Mouse (Mus musculus): ENCODE measurements around the gene Tcf7l2. TPM values are rescaled to one million over a fixed set of nuclear protein-coding genes. Genes with fewer than 3 reads are reported as not detected.

Gene Tcf7l2
- polyA plus RNA-seq, 1 experiment from 2014 or later: 27.0 TPM

- Histone ChIP-seq H3K9me3 (ENCODE audit: control insufficient read depth, low read length) (no peaks in the 10 kb centered on the region), H3K27ac (ENCODE audit: low read depth, low read length) (no peak overlapping the region), H3K9ac (ENCODE audit: low read depth, low read length) (no peak overlapping the region), H3K27me3 (replicated peaks; ENCODE audit: control insufficient read depth, insufficient read depth, low read length) (no peaks in the 10 kb centered on the region), H3K4me3 (ENCODE audit: low read length) (no peak overlapping the region), H3K4me2 (ENCODE audit: low read length) (no peak overlapping the region), H3K4me1 (ENCODE audit: control insufficient read depth, insufficient read depth, low read depth, low read length) (peaks cover 5% of the 10 kb centered on the region; the same call in 1 of the 2 replicates), H3K36me3 (ENCODE audit: control insufficient read depth, insufficient read depth, low read length) (no peaks in the 10 kb centered on the region)
- no peak for ATAC-seq
- WGBS: 86% methylated on average over 6 of the region's 6 CpGs
These were observed 50.3 kb downstream of the Tcf7l2 start for GRCm38 (mm10) chr19:55791886-55792285.

- H3K9ac ChIP-seq (ENCODE audit: low read depth, low read length): no peak overlapping the region
- no peaks in the 10 kb centered on the region for H3K9me3 ChIP-seq (ENCODE audit: control insufficient read depth, low read length)
- peaks cover 5% of the 10 kb centered on the region; the same call in 1 of the 2 replicates for H3K4me1 ChIP-seq (ENCODE audit: control insufficient read depth, insufficient read depth, low read depth, low read length)
- H3K36me3 ChIP-seq (ENCODE audit: control insufficient read depth, insufficient read depth, low read length): no peaks in the 10 kb centered on the region
- no peak overlapping the region for H3K27ac ChIP-seq (ENCODE audit: low read depth, low read length)
- no peak overlapping the region for H3K4me3 ChIP-seq (ENCODE audit: low read length)
- 65% methylated on average over 5 of the region's 5 CpGs for WGBS
- no peaks in the 10 kb centered on the region for H3K27me3 ChIP-seq (replicated peaks; ENCODE audit: control insufficient read depth, insufficient read depth, low read length)
- H3K4me2 ChIP-seq (ENCODE audit: low read length): no peak overlapping the region
- no peak for ATAC-seq
These were observed 51.0 kb downstream of the Tcf7l2 start for GRCm38 (mm10) chr19:55792571-55792970.

- H3K4me3 ChIP-seq (ENCODE audit: low read length): no peak overlapping the region
- H3K27me3 ChIP-seq (replicated peaks; ENCODE audit: control insufficient read depth, insufficient read depth, low read length): no peaks in the 10 kb centered on the region
- H3K4me1 ChIP-seq (ENCODE audit: control insufficient read depth, insufficient read depth, low read depth, low read length): peaks cover 5% of the 10 kb centered on the region; the same call in 1 of the 2 replicates
- no peaks in the 10 kb centered on the region for H3K9me3 ChIP-seq (ENCODE audit: control insufficient read depth, low read length)
- WGBS: 81% methylated on average over 4 of the region's 4 CpGs
- H3K4me2 ChIP-seq (ENCODE audit: low read length): no peak overlapping the region
- H3K27ac ChIP-seq (ENCODE audit: low read depth, low read length): no peak overlapping the region
- H3K9ac ChIP-seq (ENCODE audit: low read depth, low read length): no peak overlapping the region
- no peaks in the 10 kb centered on the region for H3K36me3 ChIP-seq (ENCODE audit: control insufficient read depth, insufficient read depth, low read length)
- no peak for ATAC-seq
These were observed 51.4 kb downstream of the Tcf7l2 start for GRCm38 (mm10) chr19:55793029-55793428.

GRCm38 (mm10) chr19:55794194-55794945 is 52.8 kb downstream of the Tcf7l2 start:
- H3K36me3 ChIP-seq (ENCODE audit: control insufficient read depth, insufficient read depth, low read length): no peaks in the 10 kb centered on the region
- H3K27ac ChIP-seq (ENCODE audit: low read depth, low read length): no peak overlapping the region
- no peaks in the 10 kb centered on the region for H3K4me1 ChIP-seq (ENCODE audit: control insufficient read depth, insufficient read depth, low read depth, low read length)
- H3K4me2 ChIP-seq (ENCODE audit: low read length): no peak overlapping the region
- no peak overlapping the region for H3K4me3 ChIP-seq (ENCODE audit: low read length)
- no peak overlapping the region for H3K9ac ChIP-seq (ENCODE audit: low read depth, low read length)
- H3K27me3 ChIP-seq (replicated peaks; ENCODE audit: control insufficient read depth, insufficient read depth, low read length): no peaks in the 10 kb centered on the region
- 56% methylated on average over 8 of the region's 8 CpGs for WGBS
- H3K9me3 ChIP-seq (ENCODE audit: control insufficient read depth, low read length): no peaks in the 10 kb centered on the region
- no peak for ATAC-seq

GRCm38 (mm10) chr19:55794946-55795340 is 53.3 kb downstream of the Tcf7l2 start:
- H3K27me3 ChIP-seq (replicated peaks; ENCODE audit: control insufficient read depth, insufficient read depth, low read length): no peaks in the 10 kb centered on the region
- H3K9me3 ChIP-seq (ENCODE audit: control insufficient read depth, low read length): no peaks in the 10 kb centered on the region
- WGBS: 98% methylated on average over 5 of the region's 5 CpGs
- no peaks in the 10 kb centered on the region for H3K36me3 ChIP-seq (ENCODE audit: control insufficient read depth, insufficient read depth, low read length)
- ATAC-seq: no peak
- no peaks in the 10 kb centered on the region for H3K4me1 ChIP-seq (ENCODE audit: control insufficient read depth, insufficient read depth, low read depth, low read length)
- H3K27ac ChIP-seq (ENCODE audit: low read depth, low read length): no peak overlapping the region
- H3K4me3 ChIP-seq (ENCODE audit: low read length): no peak overlapping the region
- no peak overlapping the region for H3K4me2 ChIP-seq (ENCODE audit: low read length)
- H3K9ac ChIP-seq (ENCODE audit: low read depth, low read length): no peak overlapping the region

GRCm38 (mm10) chr19:55795349-55795748 is 53.7 kb downstream of the Tcf7l2 start:
- ATAC-seq: no peak
- no peaks in the 10 kb centered on the region for H3K4me1 ChIP-seq (ENCODE audit: control insufficient read depth, insufficient read depth, low read depth, low read length)
- WGBS: 81% methylated on average over 7 of the region's 7 CpGs

GRCm38 (mm10) chr19:55797834-55798233 is 56.2 kb downstream of the Tcf7l2 start:
- no peaks in the 10 kb centered on the region for H3K27me3 ChIP-seq (replicated peaks; ENCODE audit: control insufficient read depth, insufficient read depth, low read length)
- H3K4me1 ChIP-seq (ENCODE audit: control insufficient read depth, insufficient read depth, low read depth, low read length): no peaks in the 10 kb centered on the region
- H3K9me3 ChIP-seq (ENCODE audit: control insufficient read depth, low read length): no peaks in the 10 kb centered on the region
- H3K9ac ChIP-seq (ENCODE audit: low read depth, low read length): no peak overlapping the region
- WGBS: 58% methylated on average over 3 of the region's 3 CpGs
- H3K4me3 ChIP-seq (ENCODE audit: low read length): no peak overlapping the region
- no peak overlapping the region for H3K4me2 ChIP-seq (ENCODE audit: low read length)
- no peak for ATAC-seq
- no peak overlapping the region for H3K27ac ChIP-seq (ENCODE audit: low read depth, low read length)
- no peaks in the 10 kb centered on the region for H3K36me3 ChIP-seq (ENCODE audit: control insufficient read depth, insufficient read depth, low read length)

More at GRCm38 (mm10) chr19:55795349-55795748, 53.7 kb downstream of the Tcf7l2 start:
- Histone ChIP-seq H3K27me3 (replicated peaks; ENCODE audit: control insufficient read depth, insufficient read depth, low read length) (no peaks in the 10 kb centered on the region), H3K4me2 (ENCODE audit: low read length) (no peak overlapping the region), H3K9me3 (ENCODE audit: control insufficient read depth, low read length) (no peaks in the 10 kb centered on the region), H3K9ac (ENCODE audit: low read depth, low read length) (no peak overlapping the region), H3K4me3 (ENCODE audit: low read length) (no peak overlapping the region), H3K27ac (ENCODE audit: low read depth, low read length) (no peak overlapping the region), H3K36me3 (ENCODE audit: control insufficient read depth, insufficient read depth, low read length) (no peaks in the 10 kb centered on the region)

GRCm38 (mm10) chr19:55799411-55799810 is 57.8 kb downstream of the Tcf7l2 start:
- H3K9me3 ChIP-seq (ENCODE audit: control insufficient read depth, low read length): no peaks in the 10 kb centered on the region
- H3K4me1 ChIP-seq (ENCODE audit: control insufficient read depth, insufficient read depth, low read depth, low read length): no peaks in the 10 kb centered on the region
- H3K4me3 ChIP-seq (ENCODE audit: low read length): no peak overlapping the region
- no peak for ATAC-seq
- H3K36me3 ChIP-seq (ENCODE audit: control insufficient read depth, insufficient read depth, low read length): no peaks in the 10 kb centered on the region
- no peak overlapping the region for H3K4me2 ChIP-seq (ENCODE audit: low read length)
- H3K27ac ChIP-seq (ENCODE audit: low read depth, low read length): no peak overlapping the region
- no peaks in the 10 kb centered on the region for H3K27me3 ChIP-seq (replicated peaks; ENCODE audit: control insufficient read depth, insufficient read depth, low read length)
- no peak overlapping the region for H3K9ac ChIP-seq (ENCODE audit: low read depth, low read length)

GRCm38 (mm10) chr19:55800059-55800458 is 58.4 kb downstream of the Tcf7l2 start:
- no peak overlapping the region for H3K4me2 ChIP-seq (ENCODE audit: low read length)
- no peaks in the 10 kb centered on the region for H3K27me3 ChIP-seq (replicated peaks; ENCODE audit: control insufficient read depth, insufficient read depth, low read length)
- no peak overlapping the region for H3K27ac ChIP-seq (ENCODE audit: low read depth, low read length)
- no peak for ATAC-seq
- H3K4me1 ChIP-seq (ENCODE audit: control insufficient read depth, insufficient read depth, low read depth, low read length): no peaks in the 10 kb centered on the region
- no peaks in the 10 kb centered on the region for H3K36me3 ChIP-seq (ENCODE audit: control insufficient read depth, insufficient read depth, low read length)
- no peak overlapping the region for H3K4me3 ChIP-seq (ENCODE audit: low read length)
- no peak overlapping the region for H3K9ac ChIP-seq (ENCODE audit: low read depth, low read length)
- 93% methylated on average over 4 of the region's 4 CpGs for WGBS
- no peaks in the 10 kb centered on the region for H3K9me3 ChIP-seq (ENCODE audit: control insufficient read depth, low read length)
